Mouse (Mus musculus) MEL (cell line): ENCODE measurements at regions not wholly inside any gene's neighbourhood (a gene's known extent, or its start where the extent isn't known, plus 50 kb on each side); places are given as distances from the start of the nearest gene placed in this dataset.

Source experiments
- DNase-seq: peaks from one replicate; pipeline ENCODE4 v3.0.0; 2011; ENCODE audit warnings: low read depth, low spot score
- H3K27ac ChIP-seq: 2 replicates; pipeline ENCODE4 v1.5.1; 2012; ENCODE audit warnings: low read depth, mild to moderate bottlenecking, control low read depth, low read length, moderate library complexity; ENCODE audit not compliant: control insufficient read depth
- H3K27me3 ChIP-seq, 2 experiments: fragments of 150-350 bp in 1 of 2; sonication (generic) in 1 of 2; 2 replicates each; pipeline ENCODE4 v1.6.1; 2012; ENCODE audit warnings: low read length in 2 of 2, mild to moderate bottlenecking in 2 of 2, improper control_type of control experiment in 1 of 2, moderate library complexity in 1 of 2; ENCODE audit not compliant: insufficient read depth in 2 of 2, control insufficient read depth in 1 of 2
- H3K36me3 ChIP-seq, 2 experiments: 2 replicates each; pipeline ENCODE4 v1.6.1; 2012 to 2014; ENCODE audit warnings: low read length in 2 of 2, improper control_type of control experiment in 1 of 2, inconsistent platforms in 1 of 2, mild to moderate bottlenecking in 1 of 2; ENCODE audit not compliant: insufficient read depth in 2 of 2, control insufficient read depth in 1 of 2
- H3K4me1 ChIP-seq, 2 experiments: fragments of 150-350 bp in 1 of 2; sonication (generic) in 1 of 2; 2 replicates each; pipeline ENCODE4 v1.6.1; 2012; ENCODE audit warnings: low read length in 2 of 2, improper control_type of control experiment in 1 of 2, mild to moderate bottlenecking in 1 of 2; ENCODE audit not compliant: insufficient read depth in 2 of 2, control insufficient read depth in 1 of 2
- H3K4me3 ChIP-seq, 2 experiments: fragments of 150-350 bp in 1 of 2; sonication (generic) in 1 of 2; 2 replicates each; pipeline ENCODE4 v1.5.1; 2012; ENCODE audit warnings: low read depth in 2 of 2, low read length in 2 of 2, mild to moderate bottlenecking in 2 of 2, moderate library complexity in 2 of 2, control low read depth in 1 of 2, improper control_type of control experiment in 1 of 2; ENCODE audit not compliant: control insufficient read depth in 1 of 2, insufficient read depth in 1 of 2
- H3K79me2 ChIP-seq: 2 replicates; pipeline ENCODE4 v1.6.1; 2012; ENCODE audit warnings: mild to moderate bottlenecking, low read length, moderate library complexity; ENCODE audit not compliant: control insufficient read depth, poor library complexity, insufficient read depth
- H3K9ac ChIP-seq: 2 replicates; pipeline ENCODE4 v1.6.1; 2012; ENCODE audit warnings: low read depth, mild to moderate bottlenecking, control low read depth, low read length, moderate library complexity; ENCODE audit not compliant: control insufficient read depth, poor library complexity, severe bottlenecking
- H3K9me3 ChIP-seq: fragments of 150-350 bp; sonication (generic); replicated peaks from 2 replicates; pipeline ENCODE4 v1.6.1; 2012; ENCODE audit warnings: mild to moderate bottlenecking, low read length, improper control_type of control experiment, moderate library complexity; ENCODE audit not compliant: insufficient read depth
- CHD1 ChIP-seq: IDR thresholded peaks from 2 replicates; pipeline ENCODE4 v1.6.1; 2012; ENCODE audit warnings: low read depth, mild to moderate bottlenecking, inconsistent platforms, low read length, improper control_type of control experiment
- CHD2 ChIP-seq: IDR thresholded peaks from 2 replicates; pipeline ENCODE4 v1.6.1; 2011; ENCODE audit warnings: low read length, improper control_type of control experiment
- EP300 ChIP-seq, 2 experiments: IDR thresholded peaks; 2 replicates each; pipeline ENCODE4 v1.6.1; 2011; ENCODE audit warnings: improper control_type of control experiment in 2 of 2, low read length in 2 of 2, low read depth in 1 of 2, mild to moderate bottlenecking in 1 of 2
- GABPA ChIP-seq: IDR thresholded peaks from 2 replicates; pipeline ENCODE4 v1.6.1; 2012; ENCODE audit warnings: low read depth, mild to moderate bottlenecking, inconsistent platforms, low read length, improper control_type of control experiment, moderate library complexity
- GATA1 ChIP-seq: IDR thresholded peaks from 2 replicates; pipeline ENCODE4 v1.6.1; 2011; ENCODE audit warnings: low read depth, low read length, improper control_type of control experiment
- JUND ChIP-seq: IDR thresholded peaks from 2 replicates; pipeline ENCODE4 v1.6.1; 2011; ENCODE audit warnings: low read depth, mild to moderate bottlenecking, improper control_type of control experiment, low read length
- MAFK ChIP-seq: IDR thresholded peaks from 2 replicates; pipeline ENCODE4 v1.6.1; 2011; ENCODE audit warnings: low read depth, mild to moderate bottlenecking, low read length, improper control_type of control experiment, borderline replicate concordance
- MAX ChIP-seq: IDR thresholded peaks from 2 replicates; pipeline ENCODE4 v1.6.1; 2011; ENCODE audit warnings: low read length, improper control_type of control experiment
- MAZ ChIP-seq: IDR thresholded peaks from 2 replicates; pipeline ENCODE4 v1.6.1; 2012; ENCODE audit warnings: low read depth, mild to moderate bottlenecking, inconsistent platforms, low read length, improper control_type of control experiment
- MEF2A ChIP-seq: IDR thresholded peaks from 2 replicates; pipeline ENCODE4 v1.6.1; 2014; ENCODE audit warnings: low read depth, mild to moderate bottlenecking, inconsistent platforms, low read length, improper control_type of control experiment; ENCODE audit not compliant: poor library complexity, insufficient replicate concordance, severe bottlenecking; ENCODE audit errors: extremely low read depth
- MXI1 ChIP-seq: IDR thresholded peaks from 2 replicates; pipeline ENCODE4 v1.6.1; 2011; ENCODE audit warnings: mild to moderate bottlenecking, low read depth, low read length, improper control_type of control experiment
- MYB ChIP-seq: IDR thresholded peaks from 2 replicates; pipeline ENCODE4 v1.6.1; 2011; ENCODE audit warnings: mild to moderate bottlenecking, low read depth, low read length, improper control_type of control experiment
- MYC ChIP-seq: IDR thresholded peaks from 2 replicates; pipeline ENCODE4 v1.6.1; 2011; ENCODE audit warnings: low read depth, mild to moderate bottlenecking, low read length, improper control_type of control experiment, moderate library complexity
- NELFE ChIP-seq: IDR thresholded peaks from 2 replicates; pipeline ENCODE4 v1.6.1; 2011; ENCODE audit warnings: low read depth, low read length, improper control_type of control experiment
- NRF1 ChIP-seq: IDR thresholded peaks from 2 replicates; pipeline ENCODE4 v1.6.1; 2014; ENCODE audit warnings: low read depth, mild to moderate bottlenecking, inconsistent platforms, low read length, improper control_type of control experiment, moderate library complexity; ENCODE audit not compliant: poor library complexity, insufficient read depth, severe bottlenecking
- POLR2A ChIP-seq, 2 experiments: IDR thresholded peaks; 2 replicates each; pipeline ENCODE4 v1.6.1; 2011 to 2012; ENCODE audit warnings: low read length in 2 of 2, mild to moderate bottlenecking in 2 of 2, control low read depth in 1 of 2, improper control_type of control experiment in 1 of 2, low read depth in 1 of 2, moderate library complexity in 1 of 2; ENCODE audit not compliant: control insufficient read depth in 1 of 2, insufficient read depth in 1 of 2, poor library complexity in 1 of 2
- RCOR1 ChIP-seq: IDR thresholded peaks from 2 replicates; pipeline ENCODE4 v1.6.1; 2012; ENCODE audit warnings: low read depth, mild to moderate bottlenecking, inconsistent platforms, low read length, improper control_type of control experiment
- SIN3A ChIP-seq: IDR thresholded peaks from 2 replicates; pipeline ENCODE4 v1.6.1; 2012; ENCODE audit warnings: low read length, improper control_type of control experiment, inconsistent platforms
- UBTF ChIP-seq: IDR thresholded peaks from 2 replicates; pipeline ENCODE4 v1.6.1; 2012; ENCODE audit warnings: low read depth, mild to moderate bottlenecking, inconsistent platforms, low read length, improper control_type of control experiment, moderate library complexity, borderline replicate concordance; ENCODE audit not compliant: insufficient read depth
- USF1 ChIP-seq: IDR thresholded peaks from 2 replicates; pipeline ENCODE4 v1.6.1; 2014; ENCODE audit warnings: low read depth, mild to moderate bottlenecking, inconsistent platforms, low read length, improper control_type of control experiment, moderate library complexity
- ZC3H11A ChIP-seq: IDR thresholded peaks from 2 replicates; pipeline ENCODE4 v1.6.1; 2012; ENCODE audit warnings: low read depth, mild to moderate bottlenecking, inconsistent platforms, low read length, improper control_type of control experiment

DNA sequence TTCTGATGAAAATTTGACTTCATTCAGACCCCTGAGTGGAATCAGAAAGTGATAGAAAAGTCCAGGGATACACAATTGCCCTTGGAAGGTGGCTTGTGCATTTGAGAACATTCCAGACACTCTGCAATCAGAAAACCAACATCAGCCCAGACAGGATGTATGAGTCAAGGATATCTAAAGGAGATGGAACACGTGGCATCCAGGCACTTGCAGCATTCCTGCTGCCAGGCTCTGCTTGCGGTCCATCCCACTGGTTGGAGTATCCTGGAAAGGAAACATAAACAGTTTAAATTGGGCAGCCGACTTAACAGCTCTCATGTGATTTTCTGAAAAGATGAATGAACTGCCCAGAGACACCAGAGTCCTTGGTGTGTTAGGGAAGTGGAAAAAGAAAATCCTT is 341.2 kb downstream of the Pdgfc start:
- H3K27me3 ChIP-seq, result no peaks in the 10 kb centered on the region
- no peak overlapping the region for H3K4me3 ChIP-seq

DNA sequence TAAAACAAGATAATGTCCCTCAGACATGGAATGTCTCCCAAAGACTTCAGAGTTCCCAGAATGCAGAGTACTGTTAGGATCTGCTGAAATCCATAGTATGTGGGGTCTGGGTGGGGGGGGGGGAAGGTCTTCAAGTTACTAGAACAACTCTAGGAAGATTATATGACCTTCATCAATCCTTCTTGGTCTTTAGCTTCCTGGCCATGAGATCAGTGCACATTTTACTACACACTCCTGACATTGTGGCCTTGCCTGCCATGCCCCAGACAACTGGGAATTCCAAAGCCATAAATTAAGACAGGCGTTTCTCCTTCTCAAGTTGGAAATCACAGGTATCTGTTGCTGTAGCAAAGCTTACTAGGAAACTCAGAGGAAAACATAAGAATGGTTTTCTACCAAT is 343.1 kb downstream of the Pdgfc start:
- no peak overlapping the region for H3K27ac ChIP-seq
- no peaks in the 10 kb centered on the region for H3K4me1 ChIP-seq
- H3K27me3 ChIP-seq, result no peaks in the 10 kb centered on the region
- no peak overlapping the region for H3K4me3 ChIP-seq
- no peak for DNase-seq
- H3K9ac ChIP-seq, result no peak overlapping the region
- H3K9me3 ChIP-seq, result no peaks in the 10 kb centered on the region
- H3K36me3 ChIP-seq, result no peaks in the 10 kb centered on the region
- TF ChIP-seq MAX, result no peak
- no peak for TF ChIP-seq MEF2A
- no peak for TF ChIP-seq POLR2A (IDR thresholded peaks at IDR 0.05; ENCODE audit: control insufficient read depth in 1 of 2, insufficient read depth in 1 of 2, low read depth in 1 of 2, low read length in 2 of 2, poor library complexity in 1 of 2)
- no peak for TF ChIP-seq UBTF
- TF ChIP-seq RCOR1, result no peak
- TF ChIP-seq NRF1, result no peak
- TF ChIP-seq GATA1, result no peak
- no peak for TF ChIP-seq MAFK
- no peak for TF ChIP-seq MXI1
- TF ChIP-seq MYC, result no peak
- no peak for TF ChIP-seq MYB
- no peak for TF ChIP-seq SIN3A
- TF ChIP-seq CHD1, result no peak
- H3K79me2 ChIP-seq, result no peaks in the 10 kb centered on the region

More for the DNA sequence above, 341.2 kb downstream of the Pdgfc start:
- H3K79me2 ChIP-seq, result no peaks in the 10 kb centered on the region
- no peak for TF ChIP-seq EP300 (IDR thresholded peaks at IDR 0.05; ENCODE audit: low read depth in 1 of 2, low read length in 2 of 2)
- no peak for TF ChIP-seq MXI1
- TF ChIP-seq GABPA, result no peak
- no peak for TF ChIP-seq NELFE
- TF ChIP-seq MYB, result no peak
- no peak for TF ChIP-seq USF1
- TF ChIP-seq MEF2A, result no peak
- no peak for TF ChIP-seq MAZ
- TF ChIP-seq ZC3H11A, result no peak
- TF ChIP-seq CHD2, result no peak
- TF ChIP-seq RCOR1, result no peak
- no peak for TF ChIP-seq JUND
- H3K27ac ChIP-seq, result no peak overlapping the region
- no peak for DNase-seq
- H3K9me3 ChIP-seq, result no peaks in the 10 kb centered on the region
- no peaks in the 10 kb centered on the region for H3K4me1 ChIP-seq
- H3K9ac ChIP-seq, result no peak overlapping the region
- H3K36me3 ChIP-seq, result no peaks in the 10 kb centered on the region
